Mouse (Mus musculus): ENCODE measurements around the gene Slc6a2. TPM values are rescaled to one million over a fixed set of nuclear protein-coding genes. Genes with fewer than 3 reads are reported as not detected.

Gene Slc6a2
- polyA plus RNA-seq, 1 experiment from 2014 or later = 0.07 TPM

- H3K9me3 ChIP-seq (ENCODE audit: control insufficient read depth, low read length) = no peaks in the 10 kb centered on the region
- no peaks in the 10 kb centered on the region for H3K4me1 ChIP-seq (replicated peaks; ENCODE audit: control insufficient read depth, insufficient read depth)
- H3K27me3 ChIP-seq (ENCODE audit: control insufficient read depth, insufficient read depth, low read length) = no peaks in the 10 kb centered on the region
- H3K9ac ChIP-seq (ENCODE audit: low read length) = no peak overlapping the region
- no peak for ATAC-seq (ENCODE audit: low FRiP score, low TSS enrichment)
- no peaks in the 10 kb centered on the region for H3K36me3 ChIP-seq (ENCODE audit: control insufficient read depth, insufficient read depth, low read length)
- no peak overlapping the region for H3K4me2 ChIP-seq (replicated peaks; ENCODE audit: low read depth)
- WGBS = 67% methylated on average over 4 of the region's 4 CpGs
- H3K4me3 ChIP-seq (ENCODE audit: low read depth, low read length) = no peak overlapping the region
- no peak for DNase-seq (ENCODE audit: low spot score)
- TF ChIP-seq EP300 (optimal IDR thresholded peaks at IDR 0.05) = no peak
- TF ChIP-seq CTCF (IDR thresholded peaks at IDR 0.05; ENCODE audit: low read depth) = no peak
- H3K27ac ChIP-seq (replicated peaks) = no peak overlapping the region
Observed at GRCm38 (mm10) chr8:92938056-92938455, 21.8 kb upstream of the Slc6a2 start.

- 86% methylated on average over 4 of the region's 4 CpGs for WGBS
- Histone ChIP-seq H3K9me3 (ENCODE audit: control insufficient read depth, low read length) (no peaks in the 10 kb centered on the region), H3K4me1 (replicated peaks; ENCODE audit: control insufficient read depth, insufficient read depth) (no peaks in the 10 kb centered on the region), H3K4me2 (replicated peaks; ENCODE audit: low read depth) (no peak overlapping the region), H3K27ac (replicated peaks) (no peak overlapping the region), H3K27me3 (ENCODE audit: control insufficient read depth, insufficient read depth, low read length) (no peaks in the 10 kb centered on the region), H3K9ac (ENCODE audit: low read length) (no peak overlapping the region), H3K4me3 (ENCODE audit: low read depth, low read length) (no peak overlapping the region), H3K36me3 (ENCODE audit: control insufficient read depth, insufficient read depth, low read length) (no peaks in the 10 kb centered on the region)
- no peak for DNase-seq (ENCODE audit: low spot score)
- ATAC-seq (ENCODE audit: low FRiP score, low TSS enrichment) = no peak
- no peak for TF ChIP-seq CTCF (IDR thresholded peaks at IDR 0.05; ENCODE audit: low read depth)
- TF ChIP-seq EP300 (optimal IDR thresholded peaks at IDR 0.05) = no peak
Observed at GRCm38 (mm10) chr8:92949071-92949470, 10.8 kb upstream of the Slc6a2 start.

GRCm38 (mm10) chr8:92950639-92951371 is 9.1 kb upstream of the Slc6a2 start:
- ATAC-seq (ENCODE audit: low FRiP score, low TSS enrichment) (no peak), DNase-seq (ENCODE audit: low spot score) (no peak)
- no peak overlapping the region for H3K9ac ChIP-seq (ENCODE audit: low read length)
- no peaks in the 10 kb centered on the region for H3K9me3 ChIP-seq (ENCODE audit: control insufficient read depth, low read length)
- no peak overlapping the region for H3K27ac ChIP-seq (replicated peaks)
- TF ChIP-seq EP300 (optimal IDR thresholded peaks at IDR 0.05) = no peak
- TF ChIP-seq CTCF (IDR thresholded peaks at IDR 0.05; ENCODE audit: low read depth) = no peak
- no peaks in the 10 kb centered on the region for H3K27me3 ChIP-seq (ENCODE audit: control insufficient read depth, insufficient read depth, low read length)
- H3K4me2 ChIP-seq (replicated peaks; ENCODE audit: low read depth) = no peak overlapping the region
- H3K36me3 ChIP-seq (ENCODE audit: control insufficient read depth, insufficient read depth, low read length) = no peaks in the 10 kb centered on the region
- no peak overlapping the region for H3K4me3 ChIP-seq (ENCODE audit: low read depth, low read length)
- H3K4me1 ChIP-seq (replicated peaks; ENCODE audit: control insufficient read depth, insufficient read depth) = no peaks in the 10 kb centered on the region
- 33% methylated on average over 12 of the region's 12 CpGs for WGBS

- Histone ChIP-seq H3K27ac (replicated peaks) (no peak overlapping the region), H3K27me3 (ENCODE audit: control insufficient read depth, insufficient read depth, low read length) (no peaks in the 10 kb centered on the region), H3K4me1 (replicated peaks; ENCODE audit: control insufficient read depth, insufficient read depth) (no peaks in the 10 kb centered on the region), H3K4me2 (replicated peaks; ENCODE audit: low read depth) (no peak overlapping the region), H3K9ac (ENCODE audit: low read length) (no peak overlapping the region), H3K9me3 (ENCODE audit: control insufficient read depth, low read length) (no peaks in the 10 kb centered on the region), H3K4me3 (ENCODE audit: low read depth, low read length) (no peak overlapping the region), H3K36me3 (ENCODE audit: control insufficient read depth, insufficient read depth, low read length) (no peaks in the 10 kb centered on the region)
- no peak for TF ChIP-seq EP300 (optimal IDR thresholded peaks at IDR 0.05)
- no peak for ATAC-seq (ENCODE audit: low FRiP score, low TSS enrichment)
- DNase-seq (ENCODE audit: low spot score) = no peak
- WGBS = 70% methylated on average over 5 of the region's 5 CpGs
Observed at GRCm38 (mm10) chr8:92954044-92954443, 5.8 kb upstream of the Slc6a2 start.

- peaks cover 8% of the 10 kb centered on the region; the same call in 1 of the 2 replicates for H3K27me3 ChIP-seq (ENCODE audit: control insufficient read depth, insufficient read depth, low read length)
- no peak overlapping the region for H3K9ac ChIP-seq (ENCODE audit: low read length)
- H3K4me2 ChIP-seq (replicated peaks; ENCODE audit: low read depth) = peak overlapping the region; percentile 52
- H3K4me1 ChIP-seq (replicated peaks; ENCODE audit: control insufficient read depth, insufficient read depth) = no peaks in the 10 kb centered on the region
- peak overlapping the region; percentile 28 for H3K4me3 ChIP-seq (ENCODE audit: low read depth, low read length)
- under 1% methylated on average over 36 of the region's 42 CpGs for WGBS
- DNase-seq (ENCODE audit: low spot score) = peak; percentile 23
- TF ChIP-seq CTCF (IDR thresholded peaks at IDR 0.05; ENCODE audit: low read depth) (no peak; the same call in 1 of the 2 replicates), EP300 (optimal IDR thresholded peaks at IDR 0.05) (no peak)
- ATAC-seq (ENCODE audit: low FRiP score, low TSS enrichment) = peak; percentile 45; the same call in 1 of the 2 replicates
- H3K27ac ChIP-seq (replicated peaks) = no peak overlapping the region
- no peaks in the 10 kb centered on the region for H3K36me3 ChIP-seq (ENCODE audit: control insufficient read depth, insufficient read depth, low read length)
- H3K9me3 ChIP-seq (ENCODE audit: control insufficient read depth, low read length) = no peaks in the 10 kb centered on the region
Observed at GRCm38 (mm10) chr8:92960451-92960911, 602 bp downstream of the Slc6a2 start.

GRCm38 (mm10) chr8:92961088-92961487 is 1.2 kb downstream of the Slc6a2 start:
- ATAC-seq (ENCODE audit: low FRiP score, low TSS enrichment) = no peak
- Histone ChIP-seq H3K4me2 (replicated peaks; ENCODE audit: low read depth) (peak overlapping the region; percentile 52), H3K27me3 (ENCODE audit: control insufficient read depth, insufficient read depth, low read length) (peaks cover 8% of the 10 kb centered on the region; the same call in 1 of the 2 replicates), H3K9ac (ENCODE audit: low read length) (no peak overlapping the region), H3K27ac (replicated peaks) (no peak overlapping the region), H3K36me3 (ENCODE audit: control insufficient read depth, insufficient read depth, low read length) (no peaks in the 10 kb centered on the region), H3K4me1 (replicated peaks; ENCODE audit: control insufficient read depth, insufficient read depth) (no peaks in the 10 kb centered on the region), H3K4me3 (ENCODE audit: low read depth, low read length) (peak overlapping the region; percentile 28), H3K9me3 (ENCODE audit: control insufficient read depth, low read length) (no peaks in the 10 kb centered on the region)
- no peak for TF ChIP-seq EP300 (optimal IDR thresholded peaks at IDR 0.05)
- TF ChIP-seq CTCF (IDR thresholded peaks at IDR 0.05; ENCODE audit: low read depth) = no peak
- WGBS = 1% methylated on average over 25 of the region's 25 CpGs
- peak; percentile 15 for DNase-seq (ENCODE audit: low spot score)

Measured in stomach, postnatal 0 days (tissue).